Mouse (Mus musculus) adrenal gland, adult 2 months (tissue): ENCODE data around the gene Nf1. TPM values are rescaled to one million over a fixed set of nuclear protein-coding genes. Genes with fewer than 3 reads are reported as not detected.
A peak's percentile ranks its signal among the peaks of the same experiment; 100 is the strongest.

ENCODE experiments used
- DNase-seq: peaks from one replicate; pipeline ENCODE4 v3.0.0; 2021
- polyA plus RNA-seq: library from polyadenylated mRNA; depleted of rRNA; stranded (reverse); fragments of >200 nt; gene quantifications from 2 replicates; pipeline ENCODE4 v1.2.3, GENCODE M21; 2012
- total RNA-seq, 2 experiments: library from RNA; stranded (reverse); gene quantifications; 2 replicates each; pipeline ENCODE4 v1.2.3; 2021

Nf1 gene
- total and polyA plus RNA-seq, 3 experiments: 9.7 to 62.9 (median 49.2) TPM

DNA sequence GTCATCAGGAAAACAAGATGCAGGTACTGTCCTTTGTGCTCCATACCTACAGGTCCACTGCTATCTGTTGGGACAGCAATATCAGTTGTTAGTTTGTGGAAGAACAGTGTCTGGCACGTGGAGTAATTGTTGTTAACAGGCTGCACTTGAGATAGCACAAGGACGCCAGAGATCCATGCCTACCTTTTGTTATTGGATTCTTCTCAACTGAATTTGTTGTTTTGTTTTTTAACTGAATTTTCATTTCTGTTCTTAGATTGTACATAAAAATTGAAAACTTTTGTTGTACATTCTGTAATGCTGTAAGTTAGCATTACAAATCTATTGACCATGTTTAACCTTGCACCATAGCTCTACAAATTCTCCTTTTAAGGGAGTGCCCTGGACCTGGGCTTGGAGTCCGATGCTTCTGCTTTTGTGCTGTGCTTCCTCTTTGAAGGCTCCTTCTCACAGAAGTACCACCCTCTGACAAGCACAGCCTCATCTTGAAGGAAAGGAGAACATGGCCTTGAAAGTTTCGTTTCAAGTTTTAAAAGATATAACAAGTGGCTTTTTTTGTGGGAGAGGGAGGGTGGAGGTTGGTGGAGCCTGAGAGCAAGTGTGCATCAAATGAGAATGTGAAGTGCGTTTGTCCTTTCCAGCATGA is 188.4 kb downstream of the Nf1 start:
- no peak for DNase-seq

DNA sequence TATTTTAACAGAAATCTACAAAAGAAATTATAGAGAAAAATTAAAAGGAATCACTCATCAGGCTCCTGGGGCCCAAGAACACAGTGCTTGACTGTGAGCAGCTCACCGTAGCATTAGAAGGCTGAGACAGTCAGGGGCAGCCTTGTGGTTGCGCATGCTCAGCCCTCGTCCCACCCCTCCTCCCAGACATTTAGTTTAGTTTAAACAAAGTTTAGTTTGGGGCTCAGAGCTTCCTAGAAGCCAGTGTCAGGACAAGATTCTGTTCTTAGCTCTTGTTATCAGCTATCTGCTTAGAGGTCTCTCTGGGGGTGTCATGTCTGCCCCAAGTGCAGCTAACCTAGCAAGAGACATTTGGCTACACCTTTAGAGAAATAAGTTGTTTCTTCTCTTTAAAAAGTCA is 189.1 kb downstream of the Nf1 start:
- DNase-seq: no peak

DNA sequence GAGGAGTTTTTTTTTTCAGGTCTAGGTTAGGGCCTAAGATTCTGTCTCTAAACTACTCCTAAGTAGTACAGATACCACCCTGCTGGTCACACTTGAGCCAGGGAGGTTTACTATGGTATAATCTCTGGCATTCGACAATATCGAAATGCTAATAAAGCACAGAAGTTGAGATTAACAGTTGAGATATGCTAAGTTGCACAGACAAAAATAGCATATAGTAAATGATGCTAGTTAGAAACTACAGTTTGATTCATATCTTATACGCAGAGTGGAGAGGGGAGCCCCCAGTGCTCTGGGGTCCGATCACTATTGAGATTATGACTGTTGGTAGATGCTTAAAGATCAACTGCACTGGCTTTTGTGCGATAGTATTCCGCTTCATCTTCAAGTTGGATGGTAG is 189.7 kb downstream of the Nf1 start:
- no peak for DNase-seq

DNA sequence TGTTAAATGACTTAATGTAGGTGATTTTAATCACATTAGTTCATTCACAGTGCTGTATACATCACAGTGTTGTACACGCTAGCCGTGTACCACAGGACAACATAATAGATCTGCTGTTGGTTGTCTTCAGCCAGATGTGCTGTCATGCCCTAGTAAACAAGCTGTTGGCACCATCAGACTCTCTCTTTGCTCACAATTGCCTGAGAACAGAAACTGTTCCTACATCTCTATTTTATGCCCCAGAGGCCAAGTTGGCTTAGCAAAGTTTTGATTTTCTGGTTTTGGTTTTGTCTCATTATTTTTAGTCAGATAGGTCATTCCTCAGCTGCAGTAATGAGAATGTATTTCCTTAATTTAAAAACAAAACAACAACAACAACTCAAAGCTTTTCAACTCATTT is 190.2 kb downstream of the Nf1 start:
- no peak for DNase-seq

DNA sequence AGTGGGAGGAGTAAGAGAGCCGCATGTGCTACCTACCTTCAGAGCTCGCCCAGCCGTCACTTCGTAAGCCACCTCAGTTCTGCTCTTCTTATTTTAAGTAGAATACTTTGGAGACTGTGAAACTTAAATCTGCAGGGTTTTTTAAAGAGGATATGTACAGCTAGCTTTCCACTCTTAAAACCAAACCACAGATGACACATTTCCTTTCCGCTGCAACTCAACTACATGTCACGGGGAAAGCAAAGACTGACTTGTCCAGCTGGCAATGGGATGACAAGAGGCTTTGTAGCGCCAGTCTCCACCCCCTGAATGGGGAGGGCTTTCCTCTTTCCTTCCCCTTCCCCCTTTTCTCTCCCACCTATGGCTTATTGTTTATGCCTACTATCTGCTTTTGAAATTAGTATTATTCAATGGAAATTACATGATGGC is 190.9 kb downstream of the Nf1 start, which contains the start of the genes Evi2 and Evi2a:
TSS of gene Evi2 (minus strand) at position 257 of the 429 bp plus-strand sequence.
TSS of gene Evi2a (minus strand) at position 277 of the 429 bp plus-strand sequence.
- DNase-seq: no peak

DNA sequence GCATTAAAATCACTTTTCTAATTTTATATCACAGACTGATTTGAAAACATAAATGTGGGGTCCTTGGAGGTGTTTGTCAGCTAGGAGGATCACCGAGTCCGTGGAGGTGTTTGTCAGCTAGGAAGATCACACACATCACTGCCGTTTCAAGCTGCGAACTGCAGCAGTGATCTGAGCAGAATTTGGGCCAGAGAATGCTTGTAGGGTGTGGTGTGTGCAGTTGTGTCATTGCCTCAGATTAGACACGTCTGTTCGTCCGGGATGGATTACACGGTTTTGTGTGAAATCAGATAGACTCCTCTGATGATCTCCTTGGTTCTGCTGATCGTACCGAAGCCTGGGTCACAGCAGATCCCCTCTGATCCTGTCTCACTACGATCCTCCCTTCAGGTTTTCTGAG is 191.3 kb downstream of the Nf1 start:
- no peak for DNase-seq

DNA sequence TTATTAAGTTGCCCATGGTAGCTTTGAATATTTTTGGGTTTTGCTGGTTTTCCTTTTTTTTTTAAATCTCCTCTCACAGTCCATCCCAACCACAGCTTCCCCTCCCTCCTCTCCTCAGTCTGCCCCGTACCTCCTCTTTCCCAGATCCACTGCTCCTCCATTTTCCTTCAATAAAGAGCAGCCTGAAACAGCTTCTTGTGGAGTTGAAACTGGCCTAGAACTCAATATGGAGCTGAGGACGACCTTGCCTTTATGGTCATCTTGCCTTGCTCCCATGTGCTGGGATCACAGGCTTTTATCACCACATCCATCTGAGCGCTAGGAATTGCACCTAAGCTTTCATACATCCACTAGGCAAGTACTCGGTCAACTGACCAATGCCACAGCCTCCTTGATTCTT is 192.0 kb downstream of the Nf1 start:
- DNase-seq: no peak

DNA sequence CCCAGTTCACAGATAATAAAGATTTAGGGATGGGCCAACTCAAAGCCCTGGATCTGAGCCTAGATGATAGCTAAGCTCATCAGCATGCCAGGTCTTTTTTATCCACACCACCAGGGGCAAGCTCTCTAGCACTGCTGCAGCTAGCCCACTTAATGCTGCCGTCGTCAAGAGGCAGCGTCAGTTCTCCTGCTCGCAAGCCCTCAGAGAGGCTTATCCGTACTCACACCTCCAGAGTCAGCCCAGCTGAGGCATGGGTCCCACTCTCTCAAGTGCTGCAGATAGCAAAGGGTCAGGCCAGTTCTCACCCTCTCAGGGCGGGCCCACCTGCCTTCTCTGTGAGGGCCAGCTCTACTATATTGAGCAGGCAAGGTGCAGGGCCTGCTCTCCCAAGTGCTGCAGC is 193.8 kb downstream of the Nf1 start:
- DNase-seq: no peak

DNA sequence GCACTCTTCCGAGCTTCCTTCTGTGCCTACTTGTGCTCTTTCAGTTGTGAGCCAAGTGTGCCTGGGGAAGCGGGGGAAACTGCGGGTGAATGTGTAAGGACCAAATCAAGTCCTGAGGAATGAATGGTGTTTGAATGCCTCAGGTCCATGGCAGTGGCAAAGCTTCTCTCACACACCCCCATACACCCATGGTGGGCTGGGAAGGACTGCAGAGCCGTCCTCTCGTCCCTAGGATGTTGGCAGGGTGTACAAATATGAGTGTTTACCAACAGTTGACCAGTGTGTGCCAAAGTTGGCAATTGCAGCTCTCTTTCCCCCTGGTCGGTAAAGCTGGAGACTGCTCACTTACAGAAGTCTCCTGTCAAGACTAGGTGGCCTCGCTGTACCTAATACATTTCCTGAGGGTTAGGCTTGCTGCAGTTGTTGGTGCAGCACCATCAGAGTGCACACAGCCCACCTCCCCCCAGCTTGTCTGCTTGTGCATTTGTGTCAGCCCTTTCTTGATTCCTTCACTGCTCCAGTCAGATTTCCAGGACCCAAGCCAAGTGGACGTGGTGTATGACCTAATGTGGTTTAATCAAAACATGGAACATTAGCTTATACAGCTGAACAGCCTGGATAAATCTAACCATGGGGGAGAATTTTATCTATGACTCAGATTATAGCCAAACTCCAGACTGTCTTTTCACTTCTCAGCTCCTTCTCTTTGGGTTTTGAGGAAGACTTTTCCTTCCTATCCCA is 194.6 kb downstream of the Nf1 start:
- DNase-seq: peak; percentile 36

DNA sequence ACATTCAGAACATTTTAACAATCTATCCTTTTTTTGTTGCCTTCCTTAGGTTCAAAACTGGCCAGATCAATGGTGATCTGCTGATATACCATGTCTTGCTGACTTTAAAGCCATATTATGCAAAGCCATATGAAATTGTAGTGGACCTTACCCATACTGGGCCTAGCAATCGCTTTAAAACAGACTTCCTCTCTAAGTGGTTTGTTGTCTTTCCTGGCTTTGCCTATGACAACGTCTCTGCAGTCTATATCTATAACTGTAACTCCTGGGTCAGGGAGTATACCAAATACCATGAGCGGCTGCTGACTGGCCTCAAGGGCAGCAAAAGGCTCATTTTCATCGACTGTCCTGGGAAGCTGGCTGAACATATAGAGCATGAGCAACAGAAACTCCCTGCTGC is 196.1 kb downstream of the Nf1 start:
- DNase-seq: no peak

DNA sequence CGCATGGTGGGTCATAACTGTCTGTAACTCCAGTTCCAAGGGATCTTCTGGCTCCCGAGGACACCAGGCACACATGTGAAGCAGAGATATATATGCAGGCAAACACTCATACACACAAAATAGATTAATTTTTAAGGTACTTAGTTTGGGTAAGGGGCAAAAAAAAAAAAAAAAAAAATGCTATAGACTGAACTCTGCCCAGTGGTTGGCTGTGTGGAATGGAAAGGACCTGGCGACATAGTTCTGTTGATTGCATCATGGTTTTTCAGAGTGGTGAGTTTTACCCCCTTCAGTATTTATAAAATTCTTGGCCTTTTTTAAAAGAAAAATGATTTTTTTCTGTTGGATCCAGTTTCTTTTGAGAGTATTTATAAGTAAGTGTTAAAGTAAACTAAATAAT is 196.8 kb downstream of the Nf1 start:
- DNase-seq: no peak

DNA sequence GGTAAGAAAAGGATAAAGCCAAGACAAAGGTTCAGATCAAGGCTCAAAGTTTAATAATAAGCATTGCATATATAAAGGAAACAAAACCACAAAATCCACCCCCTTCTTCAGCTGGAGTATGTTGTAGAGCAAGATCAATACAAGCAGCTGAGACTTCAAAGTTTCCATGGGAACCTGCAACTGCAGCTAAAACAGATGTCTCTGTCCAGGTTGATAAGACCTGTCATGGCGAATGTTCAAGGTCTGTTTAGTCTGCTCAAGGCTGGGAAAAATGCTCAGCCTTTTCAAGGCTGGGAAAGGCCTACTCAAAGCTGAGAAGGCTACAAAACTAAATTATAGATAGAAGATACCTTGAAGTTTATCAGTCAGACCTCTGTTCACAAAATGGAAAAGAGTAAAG is 213.1 kb downstream of the Nf1 start:
- peak; percentile 8 for DNase-seq

DNA sequence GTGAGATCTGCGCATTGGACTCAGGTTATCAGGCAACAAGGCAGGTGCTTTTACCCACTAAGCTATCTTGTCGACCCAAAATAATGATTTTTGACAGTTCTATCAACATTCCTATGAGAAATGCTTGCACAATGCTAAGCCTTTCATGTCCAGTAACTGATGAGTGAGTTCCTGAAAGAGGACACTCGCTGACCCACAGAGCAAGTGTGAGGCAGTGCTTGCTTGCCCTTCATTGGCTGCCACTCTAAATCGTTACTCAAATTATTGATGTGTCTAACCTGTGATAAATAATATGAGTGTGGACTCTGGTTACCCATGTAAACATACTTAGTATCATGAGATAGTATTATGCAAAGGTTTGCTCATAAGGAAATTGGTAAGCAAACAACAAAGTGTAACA is 221.0 kb downstream of the Nf1 start:
- DNase-seq: no peak

DNA sequence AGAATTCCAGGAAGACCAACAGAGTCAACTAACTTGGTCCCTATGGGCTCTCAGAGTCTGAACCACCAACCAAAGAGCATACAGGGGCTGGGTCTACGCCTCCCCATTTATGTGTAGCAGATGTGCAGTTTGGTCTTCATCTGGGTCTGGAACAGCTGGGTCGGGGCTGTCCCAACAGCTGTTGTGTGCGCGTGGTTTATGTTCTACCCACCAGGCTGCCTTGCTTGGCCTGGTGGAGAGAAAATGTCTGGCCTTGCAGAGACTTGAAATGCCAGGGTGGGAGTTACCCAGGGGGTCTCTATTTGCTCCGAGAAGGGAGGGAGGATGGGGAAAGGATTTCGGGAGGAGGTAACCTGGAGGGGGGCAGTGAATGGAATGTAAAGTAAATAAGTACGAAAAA is 224.0 kb downstream of the Nf1 start:
- DNase-seq: no peak

DNA sequence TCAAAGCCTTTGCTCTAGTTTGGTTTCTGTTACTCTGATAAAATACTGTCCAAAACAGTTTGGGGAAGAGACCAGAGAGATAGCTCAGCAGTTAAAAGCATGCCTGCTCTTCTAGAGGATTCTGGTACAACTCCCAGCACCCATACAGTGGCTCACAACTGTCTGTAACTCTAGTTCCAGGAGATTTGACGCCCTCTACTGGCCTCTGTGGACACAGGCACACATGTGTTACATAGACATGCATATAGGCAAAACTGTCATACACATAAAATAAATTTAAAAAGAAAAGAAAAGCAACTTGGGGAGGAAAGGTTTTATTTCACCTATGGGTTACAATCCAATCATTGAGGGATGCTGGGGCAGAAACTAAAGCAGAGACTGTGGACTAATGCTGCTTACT is 227.5 kb downstream of the Nf1 start:
- no peak for DNase-seq

DNA sequence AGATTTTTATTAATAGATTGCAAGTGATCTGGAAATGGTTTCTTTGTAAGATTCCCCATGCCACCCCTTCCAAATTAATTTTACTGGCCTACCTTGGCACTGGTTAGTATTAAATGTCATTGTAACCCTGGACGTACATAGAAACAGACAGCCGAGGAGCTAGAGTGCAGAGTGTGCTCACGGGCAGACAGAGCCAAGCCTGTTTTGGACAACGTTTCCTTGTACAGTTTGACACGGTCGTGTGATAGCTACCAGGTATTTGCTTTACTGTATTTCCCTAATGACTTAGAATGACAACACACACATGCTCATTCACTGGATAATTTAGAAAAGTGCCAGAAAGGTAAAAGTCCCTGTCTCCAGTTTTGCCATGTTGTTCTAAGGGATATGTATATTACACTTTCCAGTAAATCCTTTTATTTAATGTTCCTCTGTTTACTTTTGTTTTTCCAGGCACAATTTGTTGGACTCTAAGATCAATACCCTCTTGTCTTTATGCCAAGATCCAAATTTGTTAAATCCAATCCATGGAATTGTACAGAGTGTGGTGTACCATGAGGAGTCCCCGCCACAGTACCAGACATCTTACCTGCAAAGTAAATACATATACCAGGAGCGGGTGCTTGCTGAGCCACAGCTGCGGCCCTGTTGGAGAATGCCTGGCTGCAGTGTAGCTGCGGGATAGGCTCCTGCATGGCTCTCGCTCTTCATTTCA is 228.9 kb downstream of the Nf1 start:
- DNase-seq: no peak

DNA sequence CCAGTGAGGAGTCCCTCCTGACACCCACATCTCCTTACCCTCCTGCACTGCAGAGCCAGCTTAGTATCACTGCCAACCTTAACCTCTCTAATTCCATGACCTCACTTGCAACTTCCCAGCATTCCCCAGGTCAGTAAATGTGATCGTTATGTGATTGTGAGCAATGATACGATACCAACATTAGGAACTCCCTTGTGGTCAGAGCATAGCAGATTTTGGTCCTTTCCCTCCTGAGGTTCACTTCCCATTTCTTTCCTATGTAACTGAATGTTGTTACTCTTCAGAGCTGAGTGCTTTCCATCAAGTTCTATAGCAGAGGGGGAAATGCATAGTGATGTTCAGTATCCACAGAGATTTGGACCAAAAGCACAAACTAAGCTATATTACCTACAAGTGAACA is 230.8 kb downstream of the Nf1 start:
- DNase-seq: no peak

DNA sequence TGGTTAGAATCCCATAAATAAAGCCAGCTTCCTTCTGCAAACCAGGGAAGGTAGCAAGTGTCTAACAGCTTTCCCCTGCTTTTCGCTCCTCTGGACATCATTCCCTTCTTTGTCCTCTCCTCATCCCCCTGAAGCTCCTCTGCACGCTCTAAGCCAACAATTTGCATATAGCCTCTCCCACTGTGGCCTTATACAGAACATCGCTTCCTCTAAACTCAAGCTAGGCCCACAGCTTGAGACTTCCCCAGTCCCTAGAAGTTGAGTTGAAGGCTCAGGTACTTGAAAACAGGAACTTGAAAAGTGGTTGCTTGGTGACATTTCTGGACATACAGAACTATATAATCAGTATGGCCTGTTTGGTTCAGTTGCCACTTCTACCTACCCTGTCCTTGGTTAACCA is 234.3 kb downstream of the Nf1 start:
- DNase-seq: no peak

DNA sequence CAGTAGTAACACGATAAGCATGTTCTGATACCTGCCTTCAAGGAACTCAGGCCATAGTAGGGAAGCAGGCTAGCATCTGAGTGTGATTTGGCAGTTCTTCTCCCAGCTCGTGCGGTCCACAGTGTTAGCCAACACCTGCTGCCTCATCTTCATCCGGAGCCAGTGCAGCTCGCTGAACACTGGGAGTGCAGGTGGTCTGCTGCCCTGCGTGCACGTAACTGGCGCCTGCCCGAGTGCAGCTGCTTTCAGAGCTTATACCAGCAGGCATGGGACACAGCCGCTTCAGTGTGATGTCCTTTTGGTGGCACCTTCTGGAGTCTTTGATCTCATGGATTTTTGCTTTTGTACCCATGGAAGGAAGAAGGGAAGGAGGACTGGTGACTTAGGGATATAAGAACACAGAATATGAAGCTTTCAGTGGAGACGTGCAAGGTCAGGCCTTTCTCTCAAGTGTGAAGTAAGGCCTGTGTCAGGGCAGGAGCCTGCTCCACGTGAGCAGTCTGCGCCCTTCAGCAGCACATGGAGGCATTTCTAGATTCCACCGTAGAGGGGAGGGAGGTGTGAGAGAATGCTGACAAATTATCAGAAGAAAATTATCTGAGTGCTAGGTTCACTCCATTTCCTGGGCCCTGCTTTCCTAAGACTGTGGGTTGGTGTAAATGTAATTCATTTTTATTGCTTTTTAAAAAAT is 236.0 kb downstream of the Nf1 start:
- DNase-seq: no peak

DNA sequence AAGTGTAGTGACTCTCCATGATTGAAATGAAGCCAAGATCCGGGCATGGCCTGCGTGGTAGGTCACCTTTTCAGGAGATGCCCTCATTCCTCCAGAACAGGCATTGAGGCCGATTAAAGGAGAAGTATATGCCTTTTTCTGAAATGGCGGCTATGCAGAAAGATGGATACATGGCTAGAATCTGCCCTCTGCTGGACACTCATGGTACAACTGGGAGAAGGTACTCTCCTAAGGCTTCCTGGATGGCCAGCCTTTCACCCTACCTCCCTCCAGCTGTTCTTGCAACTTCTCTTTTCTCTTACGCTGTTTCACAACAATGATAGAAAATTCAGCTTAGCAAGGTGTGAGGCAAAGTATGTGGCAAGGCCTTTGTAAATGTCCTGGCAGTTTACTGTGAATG is 238.2 kb downstream of the Nf1 start:
- peak; percentile 66 for DNase-seq

DNA sequence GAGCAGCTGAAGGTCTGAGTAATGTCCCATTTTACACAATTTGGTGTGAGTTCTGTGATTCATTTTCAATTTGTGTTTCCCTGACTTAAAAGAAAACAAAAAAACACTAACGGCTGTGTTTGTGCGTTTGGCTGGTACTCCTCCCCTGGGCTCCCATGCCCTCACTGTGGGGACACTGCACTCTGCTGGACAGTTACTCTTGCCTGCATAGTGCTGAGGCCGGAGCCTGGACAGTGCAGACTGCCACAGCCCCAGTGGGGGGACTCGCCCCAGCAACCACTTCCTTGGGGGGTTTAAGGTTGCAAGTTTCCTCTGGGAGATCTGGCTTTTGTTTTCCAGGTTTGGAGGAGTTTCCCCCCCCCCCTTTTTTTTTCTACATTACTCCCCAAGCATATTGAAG is 241.2 kb downstream of the Nf1 start:
- DNase-seq: no peak

DNA sequence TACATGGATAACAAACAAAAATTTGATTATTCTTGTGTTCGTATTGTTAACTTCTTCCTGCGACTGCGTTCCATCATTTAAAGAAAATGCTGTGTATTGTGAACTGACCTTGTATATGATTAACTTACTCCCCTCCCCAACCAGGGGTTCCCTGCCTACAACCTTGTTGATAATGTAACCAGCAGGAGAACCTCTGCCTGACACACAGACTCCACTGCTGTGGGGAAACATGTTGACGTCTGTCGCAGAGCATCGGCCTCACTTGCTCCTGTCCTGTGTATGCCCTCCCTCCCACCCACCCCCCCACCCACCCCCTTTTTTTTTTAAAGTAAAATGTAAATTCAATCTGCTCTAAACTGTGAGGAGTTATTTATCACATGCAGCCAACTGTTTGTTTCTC is 241.8 kb downstream of the Nf1 start:
- no peak for DNase-seq

DNA sequence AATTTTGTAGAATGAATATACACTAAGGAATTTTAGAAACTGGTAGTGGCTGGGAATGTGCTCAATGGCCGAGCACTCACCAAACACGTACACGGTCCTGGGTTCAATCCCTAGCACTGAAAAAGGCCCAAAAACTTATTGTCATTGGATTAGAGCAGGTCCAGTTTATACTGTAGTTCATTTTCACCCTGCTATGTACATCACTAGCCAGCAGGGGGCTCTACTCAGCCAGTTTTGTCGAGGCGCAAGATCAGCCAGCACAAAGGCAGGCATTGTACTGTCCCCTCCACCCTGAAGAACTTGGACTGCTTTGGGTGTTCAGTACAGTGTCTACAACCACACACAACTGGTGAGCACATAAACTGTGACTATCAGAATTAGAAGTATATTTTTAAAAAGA is 244.7 kb downstream of the Nf1 start:
- DNase-seq: peak; percentile 49
